Mouse (Mus musculus) cerebellum, adult 2 months (tissue): ENCODE measurements at regions not wholly inside any gene's neighbourhood (a gene's known extent, or its start where the extent isn't known, plus 50 kb on each side); places are given as distances from the start of the nearest gene placed in this dataset.

Experiments
- DNase-seq, 2 experiments: peaks; one replicate each; pipeline ENCODE4 v3.0.0; 2021
- H3K27ac ChIP-seq: fragments of 200-500 bp; 2 replicates; pipeline ENCODE4 v1.5.1; 2012; ENCODE audit warnings: low read length, control low read depth, inconsistent platforms; ENCODE audit not compliant: insufficient read depth
- H3K27me3 ChIP-seq: fragments of 200-500 bp; 2 replicates; pipeline ENCODE4 v1.6.1; 2012; ENCODE audit warnings: inconsistent platforms, mild to moderate bottlenecking, low read length, moderate library complexity; ENCODE audit not compliant: control insufficient read depth, insufficient read depth
- H3K4me1 ChIP-seq: fragments of 200-500 bp; 2 replicates; pipeline ENCODE4 v1.6.1; 2011; ENCODE audit warnings: low read length; ENCODE audit not compliant: control insufficient read depth, insufficient read depth
- H3K4me3 ChIP-seq: fragments of 200-500 bp; replicated peaks from 2 replicates; pipeline ENCODE3; 2011; ENCODE audit warnings: mild to moderate bottlenecking, low read depth, low read length, control low read depth; ENCODE audit not compliant: insufficient read depth
- CTCF ChIP-seq: fragments of 200-500 bp; IDR thresholded peaks from 2 replicates; pipeline ENCODE4 v1.5.1; 2011; ENCODE audit warnings: low read depth, mild to moderate bottlenecking, control low read depth, low read length, moderate library complexity, borderline replicate concordance; ENCODE audit not compliant: insufficient read depth
- POLR2A ChIP-seq: fragments of 200-500 bp; IDR thresholded peaks from 2 replicates; pipeline ENCODE4 v1.6.1; 2011; ENCODE audit warnings: low read length, control low read depth, borderline replicate concordance; ENCODE audit not compliant: insufficient read depth
- WGBS: fragments of 180-500 bp; shearing (Covaris S2); methylation state at CpG from one replicate; pipeline ENCODE4 v1.1.7; 2018; 5-methylcytosine and 5-hydroxymethylcytosine counted together

DNA sequence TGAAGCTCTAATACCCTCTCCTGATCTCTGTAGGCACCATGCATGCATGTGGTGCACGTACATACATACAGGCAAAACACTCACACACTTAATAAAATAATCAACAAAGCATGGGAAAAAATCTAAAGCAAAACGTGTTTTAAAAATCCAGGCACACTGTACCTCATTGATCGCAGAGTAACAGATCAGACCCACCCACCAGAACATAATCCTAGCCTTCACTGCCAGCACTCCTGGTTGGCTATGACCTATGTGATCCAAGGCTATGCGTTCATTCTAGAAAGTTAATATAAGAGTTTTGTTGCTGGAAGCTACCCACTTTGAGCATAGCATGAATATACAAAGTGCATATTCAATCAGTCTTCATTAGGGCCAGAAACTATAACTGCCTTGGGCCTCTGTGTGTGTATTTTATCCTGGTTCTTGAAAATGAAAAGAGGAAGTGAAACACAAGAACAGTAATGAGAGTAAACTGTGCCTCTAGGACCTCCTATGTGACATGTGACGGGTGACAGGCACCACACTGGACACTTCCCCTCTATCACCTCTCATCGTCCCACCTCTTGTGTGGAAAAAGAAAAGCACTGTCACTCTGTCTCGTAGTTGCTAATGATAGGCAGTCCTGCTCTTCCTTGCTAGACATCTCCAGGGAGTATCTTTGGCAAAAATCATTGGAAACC lies 297.9 kb downstream of the Ipo11 start:
- H3K4me3 ChIP-seq, result no peak overlapping the region
- H3K27ac ChIP-seq, result no peak overlapping the region
- no peaks in the 10 kb centered on the region for H3K4me1 ChIP-seq
- 77% methylated on average over 7 of the region's 7 CpGs for WGBS
- H3K27me3 ChIP-seq, result no peaks in the 10 kb centered on the region
- no peak for DNase-seq
- no peak for TF ChIP-seq POLR2A

DNA sequence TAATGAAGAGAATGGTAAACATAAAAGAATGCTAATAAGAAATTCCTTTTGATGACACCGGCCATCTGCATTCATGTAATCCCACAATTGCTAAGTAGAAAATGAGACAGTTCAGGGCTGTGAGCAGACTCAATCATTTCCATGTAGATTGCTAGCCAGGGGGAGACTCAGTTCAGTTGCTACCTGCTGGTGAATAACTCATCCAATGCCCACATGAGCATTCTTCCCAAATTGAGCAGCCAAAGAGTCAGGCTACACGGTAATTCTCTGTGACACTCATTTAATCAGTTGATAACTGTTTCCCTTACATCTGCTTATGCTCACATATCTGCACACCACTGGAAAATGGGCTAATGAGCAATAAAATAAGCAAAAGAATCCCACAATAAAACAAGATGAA lies 345.0 kb downstream of the Ipo11 start:
- no peak overlapping the region for H3K27ac ChIP-seq
- H3K4me3 ChIP-seq, result no peak overlapping the region
- DNase-seq, result no peak
- H3K27me3 ChIP-seq, result no peaks in the 10 kb centered on the region
- TF ChIP-seq POLR2A, result no peak
- no peak for TF ChIP-seq CTCF
- H3K4me1 ChIP-seq, result no peaks in the 10 kb centered on the region
- WGBS, result 38% methylated on average over 2 of the region's 2 CpGs

DNA sequence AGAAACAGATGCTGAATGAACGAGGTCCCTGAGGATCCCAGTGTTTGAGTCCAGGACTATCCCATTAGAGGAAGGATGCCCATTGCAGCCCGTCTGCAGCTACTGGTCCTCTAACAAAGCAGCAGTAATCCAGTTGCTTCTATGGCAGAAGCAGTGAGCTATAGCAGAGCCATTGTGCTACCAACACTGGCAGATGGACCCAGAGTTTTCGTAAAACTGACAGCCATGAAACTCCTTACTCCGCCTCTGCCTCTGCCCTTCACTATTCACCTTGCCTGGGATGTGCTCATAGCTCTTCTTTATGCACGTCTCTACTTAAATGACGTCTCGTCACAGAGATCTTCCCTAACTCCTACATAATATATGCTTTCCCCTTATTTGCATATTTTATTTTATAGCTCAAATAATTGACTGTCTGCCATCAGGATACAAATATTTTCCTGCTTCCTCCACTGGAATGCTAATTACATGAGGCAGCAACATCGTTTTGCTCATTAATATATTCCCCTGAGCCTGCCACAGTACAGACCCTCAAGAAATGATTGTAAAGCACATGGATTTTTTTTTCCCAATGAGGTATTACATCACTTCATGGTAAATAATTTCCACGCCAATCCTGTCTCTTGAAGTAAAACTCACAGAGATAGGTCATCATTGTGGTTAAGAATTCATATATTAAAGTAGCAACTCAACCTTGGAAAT lies 368.9 kb downstream of the Ipo11 start:
- no peak for DNase-seq
- no peaks in the 10 kb centered on the region for H3K27me3 ChIP-seq
- TF ChIP-seq CTCF (no peak), POLR2A (no peak)
- H3K4me3 ChIP-seq, result no peak overlapping the region
- H3K4me1 ChIP-seq, result no peaks in the 10 kb centered on the region
- no peak overlapping the region for H3K27ac ChIP-seq
- WGBS, result 56% methylated on average over 9 of the region's 9 CpGs

DNA sequence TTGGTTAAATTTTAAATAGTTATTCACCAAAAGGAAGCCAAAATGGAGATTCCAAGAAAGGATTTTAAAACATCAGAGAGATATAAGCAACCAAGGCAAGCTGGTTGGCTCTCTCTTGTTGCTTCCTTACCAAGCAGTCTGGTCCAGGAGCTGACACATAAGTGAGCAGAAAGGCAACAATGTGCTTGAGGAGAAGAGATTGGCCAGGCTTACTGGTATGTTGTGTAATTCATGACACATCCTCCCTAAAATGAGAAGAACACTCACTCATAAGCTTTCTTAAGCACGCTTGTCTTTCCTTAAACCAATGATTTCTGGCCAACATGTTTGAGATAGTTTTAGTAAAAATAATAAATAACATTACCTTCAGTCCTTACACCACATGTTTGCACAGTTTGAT lies 374.2 kb downstream of the Ipo11 start:
- TF ChIP-seq CTCF (no peak), POLR2A (no peak)
- Histone ChIP-seq H3K4me3 (no peak overlapping the region), H3K27ac (no peak overlapping the region), H3K27me3 (no peaks in the 10 kb centered on the region), H3K4me1 (no peaks in the 10 kb centered on the region)
- 93% methylated on average over 1 of the region's 1 CpGs for WGBS
- DNase-seq, result no peak

DNA sequence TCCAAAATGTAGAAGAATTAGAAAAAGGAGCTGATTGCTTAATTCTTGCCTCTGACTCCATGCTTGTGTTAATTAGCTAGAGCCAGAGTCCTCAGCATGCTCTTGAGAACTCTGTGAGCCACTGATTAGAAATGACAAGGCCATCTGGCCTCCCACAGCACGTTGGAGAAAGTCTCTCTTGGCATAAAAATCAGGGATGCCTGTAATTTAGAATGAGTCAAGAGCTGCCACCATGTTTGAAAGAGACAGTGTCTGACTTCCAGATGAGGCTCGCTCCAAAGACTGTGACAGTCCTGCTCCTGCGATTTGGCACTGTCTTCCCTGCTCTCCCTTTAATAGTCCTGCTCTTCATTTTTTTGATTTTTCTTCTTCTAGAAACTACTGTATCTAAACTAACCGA lies 374.6 kb downstream of the Ipo11 start:
- Histone ChIP-seq H3K4me3 (no peak overlapping the region), H3K27ac (no peak overlapping the region), H3K27me3 (no peaks in the 10 kb centered on the region), H3K4me1 (no peaks in the 10 kb centered on the region)
- WGBS, result 8% methylated on average over 4 of the region's 4 CpGs
- no peak for TF ChIP-seq CTCF
- TF ChIP-seq POLR2A, result no peak
- peak; percentile 37 to 76 for DNase-seq

DNA sequence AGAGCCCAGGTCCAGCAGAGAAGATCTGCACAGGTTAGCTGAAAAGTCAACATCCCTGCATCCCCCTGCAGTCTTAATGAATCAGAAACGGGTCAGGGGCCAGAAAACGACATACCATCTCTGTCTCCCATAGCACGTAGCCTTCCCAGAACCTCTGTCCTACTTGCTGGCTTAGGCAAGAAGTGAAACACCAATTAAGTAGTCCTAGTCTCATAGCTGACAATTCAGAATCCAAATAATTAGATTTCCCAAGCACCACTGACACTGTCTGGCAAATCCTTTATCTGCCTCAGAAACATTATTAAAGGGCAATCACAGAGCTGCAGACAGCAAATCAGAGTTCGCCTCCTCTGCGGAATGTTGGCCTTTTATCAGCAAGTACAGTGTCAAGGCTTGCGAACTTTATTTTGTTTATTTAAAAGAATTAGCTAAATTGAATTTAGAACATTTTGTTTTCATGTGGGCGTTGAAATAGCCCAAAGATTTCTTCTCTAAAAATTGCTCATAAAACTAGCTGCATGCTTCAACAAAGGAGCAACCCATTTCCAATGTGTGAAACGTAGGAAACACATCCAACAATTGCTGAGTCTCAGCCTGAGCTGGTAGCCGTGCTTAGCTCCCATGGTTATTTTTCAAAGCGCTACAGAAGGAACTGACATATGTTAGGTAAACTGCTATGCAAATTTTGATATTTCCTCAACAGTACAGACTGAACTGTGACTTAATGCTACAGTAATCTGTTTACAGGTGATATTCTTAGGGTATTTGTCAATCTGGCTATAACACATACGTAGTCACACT lies 411.2 kb downstream of the Ipo11 start:
- no peak for DNase-seq
- Histone ChIP-seq H3K4me1 (no peaks in the 10 kb centered on the region), H3K27me3 (no peaks in the 10 kb centered on the region), H3K4me3 (no peak overlapping the region), H3K27ac (no peak overlapping the region)
- 77% methylated on average over 11 of the region's 11 CpGs for WGBS
- TF ChIP-seq POLR2A, result no peak
- no peak for TF ChIP-seq CTCF

DNA sequence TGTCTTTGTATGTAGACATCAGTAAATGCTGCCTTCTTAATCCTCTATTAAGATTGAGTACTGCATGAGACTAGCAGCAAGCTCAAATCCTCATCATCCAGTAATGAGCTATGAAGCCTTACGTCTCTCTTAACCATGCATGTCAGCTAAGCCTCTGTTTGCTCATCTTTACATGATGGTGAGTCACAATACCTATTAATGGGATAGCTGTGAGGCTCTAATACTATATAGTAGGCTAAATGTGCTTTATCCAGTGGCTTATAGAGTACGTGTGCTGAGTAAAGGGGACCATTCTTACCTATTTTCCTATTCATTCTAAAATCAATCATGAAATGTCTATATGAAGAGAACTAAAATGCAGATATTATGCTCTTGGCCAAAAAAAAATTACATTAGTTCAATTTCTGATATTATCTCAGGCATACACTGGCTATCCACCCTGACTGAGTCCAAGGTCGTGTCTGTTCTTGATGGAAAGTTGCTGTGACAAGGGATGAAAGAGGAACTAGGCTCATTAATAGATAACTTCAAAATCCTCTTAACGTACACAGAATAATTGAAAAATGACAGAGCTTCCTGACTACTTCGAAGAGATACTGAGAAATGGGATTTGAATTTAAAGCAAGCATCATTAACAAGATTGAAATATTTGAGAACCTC lies 422.1 kb downstream of the Ipo11 start:
- Histone ChIP-seq H3K27me3 (no peaks in the 10 kb centered on the region), H3K4me1 (no peaks in the 10 kb centered on the region), H3K4me3 (no peak overlapping the region), H3K27ac (no peak overlapping the region)
- DNase-seq, result no peak
- 83% methylated on average over 5 of the region's 5 CpGs for WGBS
- TF ChIP-seq CTCF (no peak), POLR2A (no peak)

DNA sequence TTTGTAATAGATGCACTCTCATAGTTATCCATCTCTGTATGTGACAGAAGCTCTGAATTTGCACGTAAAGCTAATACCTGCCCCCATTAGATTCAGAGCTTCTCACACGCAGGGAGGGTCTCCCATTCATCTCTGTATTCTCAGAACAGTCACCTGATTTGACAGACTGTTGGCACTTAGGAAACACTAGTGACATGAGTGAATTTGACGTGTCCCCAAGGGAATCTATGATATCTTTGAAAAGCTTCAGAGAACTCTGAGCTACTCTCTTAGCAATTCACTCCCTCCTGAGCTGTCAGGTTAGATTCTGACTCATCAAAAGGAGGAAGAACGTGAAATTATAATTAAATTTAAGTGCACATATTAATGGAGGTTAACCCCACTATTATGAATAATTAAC lies 423.1 kb downstream of the Ipo11 start:
- Histone ChIP-seq H3K4me1 (no peaks in the 10 kb centered on the region), H3K27me3 (no peaks in the 10 kb centered on the region), H3K27ac (no peak overlapping the region), H3K4me3 (no peak overlapping the region)
- TF ChIP-seq CTCF, result no peak
- no peak for TF ChIP-seq POLR2A
- 67% methylated on average over 4 of the region's 4 CpGs for WGBS
- no peak for DNase-seq
